Mouse (Mus musculus): ENCODE measurements at regions not wholly inside any gene's neighbourhood (a gene's known extent, or its start where the extent isn't known, plus 50 kb on each side); places are given as distances from the start of the nearest gene placed in this dataset.

GRCm38 (mm10) chr8:116298891-116299290 lies 205.9 kb upstream of the Dynlrb2 start:
- no peak for DNase-seq (ENCODE audit: low spot score)

GRCm38 (mm10) chr8:116290671-116291245 lies 214.0 kb upstream of the Dynlrb2 start:
- DNase-seq (ENCODE audit: low spot score), result no peak

GRCm38 (mm10) chr8:116289237-116289636 lies 215.5 kb upstream of the Dynlrb2 start:
- no peak for DNase-seq (ENCODE audit: low spot score)

- DNase-seq (ENCODE audit: low spot score), result no peak
Observed at GRCm38 (mm10) chr8:116283990-116284389, 220.8 kb upstream of the Dynlrb2 start.

GRCm38 (mm10) chr8:116282341-116282740 lies 222.4 kb upstream of the Dynlrb2 start:
- no peak for DNase-seq (ENCODE audit: low spot score)

- no peak for DNase-seq (ENCODE audit: low spot score)
Observed at GRCm38 (mm10) chr8:116275014-116275413, 229.8 kb upstream of the Dynlrb2 start.

- DNase-seq (ENCODE audit: low spot score), result no peak
Observed at GRCm38 (mm10) chr8:116271238-116271637, 233.5 kb upstream of the Dynlrb2 start.

- DNase-seq (ENCODE audit: low spot score), result no peak
Observed at GRCm38 (mm10) chr8:116269393-116269792, 235.4 kb upstream of the Dynlrb2 start.

- DNase-seq (ENCODE audit: low spot score), result no peak
Observed at GRCm38 (mm10) chr8:116268685-116269084, 236.1 kb upstream of the Dynlrb2 start.

- DNase-seq (ENCODE audit: low spot score), result peak; percentile 5
Observed at GRCm38 (mm10) chr8:116268161-116268560, 236.6 kb upstream of the Dynlrb2 start.

GRCm38 (mm10) chr8:116267021-116267420 lies 237.8 kb upstream of the Dynlrb2 start:
- DNase-seq (ENCODE audit: low spot score), result no peak

GRCm38 (mm10) chr8:116265591-116265990 lies 239.2 kb upstream of the Dynlrb2 start:
- DNase-seq (ENCODE audit: low spot score), result no peak

- DNase-seq (ENCODE audit: low spot score), result no peak
Observed at GRCm38 (mm10) chr8:116264078-116264477, 240.7 kb upstream of the Dynlrb2 start.

GRCm38 (mm10) chr8:116261286-116261685 lies 243.5 kb upstream of the Dynlrb2 start:
- DNase-seq (ENCODE audit: low spot score), result no peak

GRCm38 (mm10) chr8:116255398-116255797 lies 249.4 kb upstream of the Dynlrb2 start:
- no peak for DNase-seq (ENCODE audit: low spot score)

- no peak for DNase-seq (ENCODE audit: low spot score)
Observed at GRCm38 (mm10) chr8:116252455-116253216, 252.1 kb upstream of the Dynlrb2 start.

- no peak for DNase-seq (ENCODE audit: low spot score)
Observed at GRCm38 (mm10) chr8:116248398-116248797, 256.4 kb upstream of the Dynlrb2 start.

- DNase-seq (ENCODE audit: low spot score), result no peak
Observed at GRCm38 (mm10) chr8:116243493-116243892, 261.3 kb upstream of the Dynlrb2 start.

GRCm38 (mm10) chr8:116242972-116243371 lies 261.8 kb upstream of the Dynlrb2 start:
- no peak for DNase-seq (ENCODE audit: low spot score)

- no peak for DNase-seq (ENCODE audit: low spot score)
Observed at GRCm38 (mm10) chr8:116241987-116242242, 262.9 kb upstream of the Dynlrb2 start.

- DNase-seq (ENCODE audit: low spot score), result no peak
Observed at GRCm38 (mm10) chr8:116241146-116241986, 263.4 kb upstream of the Dynlrb2 start.

GRCm38 (mm10) chr8:116238670-116239069 lies 266.1 kb upstream of the Dynlrb2 start:
- no peak for DNase-seq (ENCODE audit: low spot score)

Measured in heart, adult 8-10 months (tissue).